Mouse (Mus musculus): Measurements from ENCODE around the gene Mettl6.
"Not testable (repeated sequence)": the region's sequence is repeated elsewhere in the genome, so short reads cannot be mapped to it uniquely, and the experiment has no call there.

The Mettl6 gene

DNA sequence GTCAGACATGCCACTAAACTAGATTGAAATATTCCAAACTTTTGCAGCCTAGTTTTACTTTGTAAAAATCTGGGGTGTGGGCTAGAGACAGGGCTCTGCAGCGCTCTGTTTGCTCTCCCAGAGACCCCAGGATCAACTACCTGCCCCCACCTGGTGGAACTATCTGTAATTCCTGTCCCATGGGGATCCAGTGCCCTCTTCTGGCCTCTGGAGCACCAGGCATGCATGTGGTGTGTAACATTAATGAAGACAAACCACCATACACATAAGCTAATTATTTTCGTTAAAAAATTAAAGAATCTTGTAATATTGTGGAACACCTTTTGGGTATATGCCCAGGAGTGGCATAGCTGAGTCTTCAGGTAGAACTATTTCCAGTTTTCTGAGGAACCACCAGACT lies 21.5 kb downstream of the Mettl6 start:
- no peak for DNase-seq (ENCODE audit: low read depth, low spot score)

DNA sequence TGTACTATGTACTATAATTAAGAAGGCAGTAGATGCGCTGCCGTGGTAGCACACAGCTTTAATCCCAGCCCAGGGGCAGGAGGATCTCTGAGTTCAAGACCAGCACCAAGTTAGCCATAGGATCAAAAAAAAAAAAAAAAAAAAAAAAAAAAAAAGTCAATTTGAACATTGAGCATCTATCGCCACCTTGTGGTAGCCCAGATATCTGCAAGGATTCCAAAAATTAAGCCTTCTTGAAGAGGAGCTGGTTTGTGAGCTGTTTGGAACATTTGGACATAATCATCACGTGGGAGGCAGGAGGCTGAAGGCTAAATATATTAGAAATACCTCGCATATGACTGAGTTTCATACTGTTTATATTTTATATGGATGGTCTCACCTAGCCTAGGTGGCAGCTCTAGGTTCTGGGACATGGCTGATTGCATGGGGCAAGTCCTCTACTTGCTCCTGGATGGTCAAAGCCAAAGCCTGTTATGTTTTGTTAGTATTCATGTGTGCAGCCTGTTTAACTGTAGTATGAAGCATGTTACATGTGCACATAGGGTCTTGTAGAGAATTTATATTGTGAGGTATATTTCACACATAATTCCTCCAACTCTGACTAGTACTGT lies 22.3 kb downstream of the Mettl6 start:
- peak; percentile 72 for DNase-seq (ENCODE audit: low read depth, low spot score)

DNA sequence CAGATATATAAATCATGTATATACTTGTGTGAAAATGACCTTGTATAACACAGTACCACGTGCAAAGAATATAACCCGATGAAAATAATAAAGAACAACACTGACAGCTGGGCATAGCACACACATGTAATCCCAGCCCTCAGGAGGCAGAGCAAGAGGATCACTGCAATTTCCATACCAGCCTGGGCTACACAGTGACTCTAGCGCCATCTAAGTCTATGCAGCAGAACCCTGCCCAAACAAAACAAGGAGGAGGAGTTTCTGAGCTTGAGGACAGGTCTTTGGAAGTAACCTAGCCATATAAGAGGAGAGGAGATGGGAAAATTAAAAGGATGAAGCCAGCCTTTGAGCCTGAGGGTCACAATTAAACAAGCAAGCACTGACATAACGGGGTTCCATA lies 25.1 kb downstream of the Mettl6 start:
- DNase-seq (ENCODE audit: low read depth, low spot score), result no peak

- DNase-seq (ENCODE audit: low read depth, low spot score), result peak; percentile 81
These were observed 30.7 kb downstream of the Mettl6 start for GRCm38 (mm10) chr14:31464176-31464575.

- no peak for DNase-seq (ENCODE audit: low read depth, low spot score)
These were observed 32.0 kb downstream of the Mettl6 start for GRCm38 (mm10) chr14:31462886-31463285.

GRCm38 (mm10) chr14:31462226-31462625 lies 32.6 kb downstream of the Mettl6 start:
- peak; percentile 26 for DNase-seq (ENCODE audit: low read depth, low spot score)

- no peak for DNase-seq (ENCODE audit: low read depth, low spot score)
These were observed 36.8 kb downstream of the Mettl6 start for GRCm38 (mm10) chr14:31458006-31458405.

DNA sequence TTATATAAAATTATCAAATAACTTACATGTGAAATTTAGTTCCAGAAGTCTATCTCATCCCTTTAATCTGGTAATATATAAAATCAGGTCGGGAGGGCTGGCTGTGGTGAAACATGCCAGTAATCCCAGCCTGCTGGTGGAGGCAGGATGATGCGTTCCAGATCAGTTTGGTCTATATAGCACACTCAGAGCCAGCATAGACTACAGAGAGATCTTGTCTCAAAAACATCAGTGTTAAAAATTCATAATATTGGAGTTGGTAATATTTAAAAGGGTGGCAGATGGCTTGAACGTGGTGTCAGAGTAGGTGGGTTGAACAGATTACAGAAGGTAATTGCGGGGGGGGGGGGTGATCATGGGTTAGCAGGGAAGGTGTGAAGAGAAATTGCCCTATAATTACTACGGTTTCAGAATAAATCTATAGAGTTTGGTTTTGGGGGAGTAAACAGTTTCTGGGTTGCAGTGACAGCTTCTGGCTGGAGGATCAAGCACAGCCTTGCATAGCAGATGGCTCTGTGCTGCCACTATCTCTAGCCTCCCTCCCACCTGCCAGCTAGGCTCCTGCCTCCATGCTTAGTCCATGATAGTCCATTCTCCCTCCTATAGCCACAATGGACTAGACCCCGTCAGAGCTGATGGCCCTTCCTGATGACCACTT lies 38.6 kb downstream of the Mettl6 start:
- DNase-seq (ENCODE audit: low read depth, low spot score), result no peak

DNA sequence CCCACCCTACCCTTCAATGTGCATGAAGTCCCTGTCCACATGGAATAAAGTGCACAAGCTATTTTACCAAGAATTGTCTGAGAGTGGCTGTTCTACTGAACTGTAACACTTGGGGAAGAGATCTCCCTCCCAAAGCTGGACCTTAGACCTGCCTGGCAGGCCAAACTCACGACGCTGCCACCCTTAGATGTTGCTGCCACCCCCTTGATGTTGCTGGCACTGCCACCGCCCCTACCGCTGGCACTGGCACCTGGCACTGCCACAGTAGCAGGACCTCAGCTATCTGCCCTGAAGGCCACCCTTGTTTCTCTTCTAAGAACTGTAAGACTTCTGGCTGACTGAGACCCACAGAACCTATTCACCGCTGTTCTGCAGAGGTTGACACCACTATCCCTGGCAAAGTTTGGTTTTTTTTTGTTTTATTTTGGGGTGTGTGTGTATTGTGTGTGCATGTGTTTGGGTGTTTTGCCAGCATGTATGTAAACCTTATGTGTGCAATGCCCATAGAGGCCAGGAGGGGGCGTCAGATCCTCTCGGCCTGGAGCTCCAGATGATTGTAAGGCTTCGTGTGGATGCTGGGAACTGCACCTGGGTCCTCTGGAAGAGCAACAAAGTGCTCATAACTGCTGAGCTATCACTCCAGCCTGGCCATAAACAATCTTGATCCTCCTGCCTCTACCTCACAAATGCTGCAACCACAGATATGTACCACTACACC lies 39.8 kb downstream of the Mettl6 start:
- peak; percentile 66 for DNase-seq (ENCODE audit: low read depth, low spot score)

DNA sequence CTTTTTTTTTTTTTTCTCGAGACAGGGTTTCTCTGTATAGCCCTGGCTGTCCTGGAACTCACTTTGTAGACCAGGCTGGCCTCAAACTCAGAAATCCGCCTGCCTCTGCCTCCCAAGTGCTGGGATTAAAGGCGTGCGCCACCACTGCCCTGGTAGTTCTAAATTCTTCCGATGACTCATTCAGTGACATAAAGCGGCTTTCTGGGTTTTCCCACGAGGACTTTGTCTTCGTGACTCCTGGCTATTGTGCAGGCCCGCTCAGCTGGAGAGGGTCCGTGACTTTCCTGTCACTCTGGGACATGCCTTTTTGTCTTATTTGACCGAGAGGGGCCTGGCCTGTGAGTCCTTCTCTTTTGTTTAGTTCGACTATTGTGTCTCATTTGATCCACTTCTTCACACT lies 40.9 kb downstream of the Mettl6 start:
- not testable (repeated sequence) for DNase-seq (ENCODE audit: low read depth, low spot score)

DNA sequence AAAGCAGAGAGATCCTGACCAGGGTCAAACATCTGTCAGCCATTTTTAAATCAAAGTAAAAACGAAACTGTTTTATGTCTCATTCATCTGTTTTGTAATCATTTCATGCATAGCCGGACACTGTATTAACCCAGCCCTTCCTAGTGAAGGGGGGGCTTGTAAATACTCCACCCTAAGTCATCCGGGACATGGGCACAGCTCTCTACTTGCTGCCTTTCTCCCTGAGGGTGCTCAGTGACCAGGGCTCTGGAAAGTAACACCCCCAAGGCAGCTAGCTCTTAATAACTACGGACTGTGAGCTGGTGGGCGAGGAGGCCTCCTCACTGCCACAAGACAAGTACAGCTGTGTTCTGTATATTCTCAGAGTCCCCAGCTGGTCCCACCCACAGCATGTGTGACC lies 45.8 kb downstream of the Mettl6 start:
- no peak for DNase-seq (ENCODE audit: low read depth, low spot score)

DNA sequence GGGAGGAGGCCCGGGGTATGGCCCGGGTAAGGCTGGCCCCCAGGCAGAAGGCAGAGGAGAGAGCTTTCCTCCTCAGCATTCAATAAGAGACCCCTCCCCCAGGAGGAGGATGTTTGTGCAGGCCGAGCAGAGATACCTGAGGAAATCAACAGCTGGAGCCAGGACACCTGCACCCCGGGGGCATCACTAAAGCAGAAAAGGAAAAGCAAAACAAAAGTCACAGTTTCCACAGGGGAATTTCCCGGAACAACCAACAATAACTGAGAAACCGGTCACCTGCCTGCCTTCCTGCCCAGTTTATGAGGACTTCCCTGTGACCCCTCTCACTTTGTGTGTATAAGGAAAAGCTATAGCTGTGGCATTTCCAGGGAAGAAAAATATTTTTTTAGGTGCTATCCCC lies 51.2 kb downstream of the Mettl6 start:
- no peak for DNase-seq (ENCODE audit: low read depth, low spot score)

- DNase-seq (ENCODE audit: low read depth, low spot score), result no peak
These were observed 54.1 kb downstream of the Mettl6 start for GRCm38 (mm10) chr14:31440725-31441124.

DNA sequence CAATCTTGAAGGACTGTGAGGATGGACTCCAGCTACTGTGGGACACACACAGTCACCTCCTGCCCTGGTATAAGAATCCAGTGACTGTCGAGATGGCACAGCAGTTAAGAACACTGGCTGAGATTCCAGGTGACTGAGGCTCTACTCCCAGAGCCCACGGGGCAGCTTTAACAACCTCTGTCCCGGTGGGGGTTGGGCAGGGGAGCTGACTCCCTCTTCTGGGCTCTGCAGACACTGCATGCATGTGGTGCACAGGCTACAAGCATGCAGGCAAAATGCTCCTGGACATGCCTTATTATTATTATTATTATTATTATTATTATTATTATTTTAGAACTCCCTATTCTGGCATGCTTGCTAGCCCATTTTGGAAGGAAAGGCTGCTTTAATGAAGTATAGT lies 54.6 kb downstream of the Mettl6 start:
- peak; percentile 62 for DNase-seq (ENCODE audit: low read depth, low spot score)

DNA sequence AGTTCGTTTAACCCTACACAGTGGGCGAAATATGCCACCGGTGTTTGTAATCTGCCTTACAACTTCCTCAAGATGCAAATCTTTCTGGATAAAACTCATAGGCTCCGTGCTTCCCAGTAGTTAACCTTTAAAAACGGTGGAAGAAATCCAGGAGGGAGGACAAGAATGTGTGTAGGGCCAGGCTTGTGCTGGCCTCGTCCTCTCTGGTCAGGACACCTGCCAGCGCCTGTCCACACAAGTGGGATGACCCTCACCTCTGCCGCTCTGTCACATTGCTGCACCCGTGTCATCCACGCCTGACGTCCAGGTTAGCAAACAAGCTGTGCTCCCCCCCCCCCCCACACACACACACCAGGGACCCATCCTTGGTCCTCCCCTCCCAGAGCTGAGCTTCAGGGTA lies 55.6 kb downstream of the Mettl6 start:
- DNase-seq (ENCODE audit: low read depth, low spot score), result no peak

DNA sequence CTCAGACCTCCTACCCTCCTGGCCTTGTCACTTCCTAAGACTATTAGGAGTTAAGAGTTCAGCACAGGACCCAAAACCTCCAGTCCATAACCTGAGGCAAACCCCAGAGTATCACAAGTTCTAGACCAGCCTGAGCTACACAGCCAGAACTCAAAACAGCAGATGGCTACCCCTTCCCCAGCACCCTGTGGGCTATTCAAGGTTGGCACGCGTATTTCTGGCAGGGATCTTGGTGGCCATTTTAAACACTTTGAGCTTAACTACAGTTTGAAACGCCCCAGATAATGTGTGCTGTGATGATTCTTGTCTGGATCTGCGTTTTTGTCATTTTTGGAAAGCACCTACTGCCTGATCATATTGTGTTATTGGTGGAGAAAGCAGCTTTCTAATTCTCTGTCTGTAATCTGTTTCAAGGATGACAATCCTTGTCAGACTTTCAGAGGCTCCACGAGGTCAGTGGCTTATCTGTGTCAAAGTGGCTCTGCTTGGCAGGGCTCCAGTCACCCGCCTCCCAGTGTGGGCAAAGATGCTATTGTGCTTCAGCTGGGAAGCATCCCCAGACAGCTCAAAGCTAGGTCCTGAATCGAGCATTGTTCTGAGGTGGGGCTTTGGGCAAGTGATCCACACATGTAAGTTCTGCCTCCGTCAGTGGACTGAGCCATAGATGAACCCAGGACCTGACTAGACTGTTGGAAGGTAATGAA lies 56.9 kb downstream of the Mettl6 start:
- DNase-seq (ENCODE audit: low read depth, low spot score), result no peak

DNA sequence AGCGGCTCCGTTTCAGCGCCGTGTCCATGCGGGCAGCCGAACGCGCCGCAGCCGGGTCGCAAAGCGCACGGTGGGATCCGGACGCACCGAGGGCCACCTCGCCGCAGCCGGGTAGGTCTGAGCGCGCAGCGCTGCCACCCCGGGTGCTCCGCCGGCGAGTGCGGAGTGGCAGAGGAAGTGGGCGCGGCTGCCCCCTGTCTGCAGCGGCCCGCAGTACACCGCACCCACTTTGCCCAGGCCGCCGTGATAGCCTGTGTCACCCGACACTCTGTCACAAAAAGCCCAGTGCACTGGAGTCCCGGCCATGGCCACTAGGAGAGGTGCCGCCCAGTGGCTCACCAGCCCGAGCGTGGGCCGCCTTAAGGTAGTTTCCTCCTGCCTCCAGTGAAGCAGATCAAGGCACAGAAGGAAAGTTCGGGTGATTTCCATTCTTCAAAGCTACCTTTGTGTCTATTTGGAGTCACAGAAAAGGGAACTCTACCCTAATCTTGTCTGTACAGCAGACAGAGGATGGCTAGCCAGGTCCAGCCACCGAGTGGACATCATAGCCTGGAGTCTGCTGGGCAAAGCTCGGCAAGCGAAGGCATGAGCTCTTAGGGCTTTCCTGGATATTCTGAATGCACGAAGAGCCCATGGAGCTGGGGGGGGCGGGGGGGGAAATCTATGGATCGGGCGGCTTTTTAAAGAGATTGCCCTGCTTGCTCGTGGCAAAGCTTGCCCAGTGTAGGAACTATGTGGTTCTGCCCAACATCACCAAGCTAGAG lies 58.7 kb downstream of the Mettl6 start, which contains the start of gene Sh3bp5:
Sh3bp5 (minus strand) TSS at position 149 of the 764 bp plus-strand sequence.
- peak; percentile 94 for DNase-seq (ENCODE audit: low read depth, low spot score)

- DNase-seq (ENCODE audit: low read depth, low spot score), result peak; percentile 14
These were observed 59.6 kb downstream of the Mettl6 start for GRCm38 (mm10) chr14:31435018-31435915.

DNA sequence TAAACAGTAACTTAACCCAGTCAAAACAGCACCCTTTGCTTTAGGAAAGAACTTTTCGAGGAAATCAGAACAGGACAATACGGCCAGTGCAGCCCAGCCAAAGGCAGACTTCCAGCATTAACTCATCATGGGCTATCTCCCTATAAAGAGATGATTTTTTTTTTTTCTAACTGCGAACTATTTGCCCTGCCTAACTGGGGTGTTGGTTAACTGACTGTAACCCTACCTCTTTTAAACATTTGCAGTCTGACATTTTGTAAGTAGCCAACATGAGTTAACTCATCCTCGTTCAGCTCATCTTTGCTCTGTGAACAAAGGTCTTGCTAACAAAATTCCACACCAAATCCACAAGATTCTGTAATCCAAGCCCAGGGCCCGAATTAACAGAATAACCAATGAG lies 60.4 kb downstream of the Mettl6 start:
- DNase-seq (ENCODE audit: low read depth, low spot score), result no peak

DNA sequence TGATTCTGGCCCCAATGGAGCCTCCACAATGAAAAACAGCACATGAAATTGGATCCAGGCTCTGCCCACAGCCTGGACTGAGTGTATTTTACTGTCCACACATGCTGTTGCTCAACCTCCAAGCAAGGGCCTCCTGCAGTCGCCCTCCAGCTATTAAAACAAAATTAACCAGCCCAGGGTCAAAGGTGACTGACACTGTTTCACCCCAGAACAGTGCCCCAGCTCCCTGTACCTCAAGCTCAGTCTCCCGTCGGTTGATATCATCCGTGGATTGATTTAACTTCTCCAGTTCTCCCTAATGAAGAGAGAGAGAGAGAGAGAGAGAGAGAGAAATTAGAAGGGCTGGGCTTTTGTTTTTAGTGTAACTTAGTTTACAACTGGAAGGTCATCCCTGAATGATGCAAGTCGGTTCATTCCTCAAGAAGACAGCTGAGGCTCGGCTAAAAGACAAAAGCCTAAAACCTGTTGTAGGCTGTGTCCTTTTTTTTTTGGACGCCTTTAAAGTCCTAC lies 60.9 kb downstream of the Mettl6 start:
- no peak for DNase-seq (ENCODE audit: low read depth, low spot score)
